Mouse (Mus musculus) embryonic facial prominence, embryonic 14.5 days (tissue): ENCODE measurements at regions not wholly inside any gene's neighbourhood (a gene's known extent, or its start where the extent isn't known, plus 50 kb on each side); places are given as distances from the start of the nearest gene placed in this dataset.
"Not testable (repeated sequence)": the region's sequence is repeated elsewhere in the genome, so short reads cannot be mapped to it uniquely, and the experiment has no call there.

Experiments
- ATAC-seq: fragments of 200-750 bp; cut with Nextera tagmentation; 2 replicates; pipeline ENCODE4 v1.8.0; 2017; ENCODE audit warnings: low read depth, moderate number of reproducible peaks, moderate TSS enrichment
- DNase-seq: peaks from one replicate; pipeline ENCODE4 v3.0.0-alpha.2; 2015; ENCODE audit warnings: low spot score
- H3K27ac ChIP-seq: fragments of 300-500 bp; sonication (generic); replicated peaks from 2 replicates; pipeline ENCODE4 v1.5.1; 2014; ENCODE audit warnings: low read depth, mild to moderate bottlenecking, low read length, moderate library complexity
- H3K27me3 ChIP-seq: fragments of 300-500 bp; sonication (generic); replicated peaks from 2 replicates; pipeline ENCODE4 v1.6.1; 2014; ENCODE audit warnings: low read length; ENCODE audit not compliant: control insufficient read depth, insufficient read depth
- H3K36me3 ChIP-seq: fragments of 300-500 bp; sonication (generic); 2 replicates; pipeline ENCODE4 v1.6.1; 2014; ENCODE audit warnings: low read length, mixed read lengths; ENCODE audit not compliant: control insufficient read depth, insufficient read depth
- H3K4me1 ChIP-seq: fragments of 300-500 bp; sonication (generic); 2 replicates; pipeline ENCODE4 v1.6.1; 2014; ENCODE audit warnings: antibody characterized with exemption, low read length; ENCODE audit not compliant: control insufficient read depth, insufficient read depth
- H3K4me2 ChIP-seq: fragments of 300-500 bp; sonication (generic); 2 replicates; pipeline ENCODE4 v1.6.1; 2014; ENCODE audit warnings: low read depth, mild to moderate bottlenecking, low read length, moderate library complexity, mixed read lengths
- H3K4me3 ChIP-seq: fragments of 300-500 bp; sonication (generic); 2 replicates; pipeline ENCODE4 v1.5.1; 2014; ENCODE audit warnings: low read depth, mild to moderate bottlenecking, low read length
- H3K9ac ChIP-seq: fragments of 300-500 bp; sonication (generic); 2 replicates; pipeline ENCODE4 v1.6.1; 2014; ENCODE audit warnings: low read depth, mild to moderate bottlenecking, low read length, moderate library complexity, mixed read lengths
- H3K9me3 ChIP-seq: fragments of 300-500 bp; sonication (generic); 2 replicates; pipeline ENCODE4 v1.6.1; 2016; ENCODE audit warnings: low read length; ENCODE audit not compliant: control insufficient read depth
- WGBS: fragments of 180-500 bp; shearing (Covaris S2); extraction: QIAGEN DNeasy Blood & Tissue Kit; methylation state at CpG from one replicate; pipeline ENCODE4 v1.1.7; 2014; 5-methylcytosine and 5-hydroxymethylcytosine counted together

DNA sequence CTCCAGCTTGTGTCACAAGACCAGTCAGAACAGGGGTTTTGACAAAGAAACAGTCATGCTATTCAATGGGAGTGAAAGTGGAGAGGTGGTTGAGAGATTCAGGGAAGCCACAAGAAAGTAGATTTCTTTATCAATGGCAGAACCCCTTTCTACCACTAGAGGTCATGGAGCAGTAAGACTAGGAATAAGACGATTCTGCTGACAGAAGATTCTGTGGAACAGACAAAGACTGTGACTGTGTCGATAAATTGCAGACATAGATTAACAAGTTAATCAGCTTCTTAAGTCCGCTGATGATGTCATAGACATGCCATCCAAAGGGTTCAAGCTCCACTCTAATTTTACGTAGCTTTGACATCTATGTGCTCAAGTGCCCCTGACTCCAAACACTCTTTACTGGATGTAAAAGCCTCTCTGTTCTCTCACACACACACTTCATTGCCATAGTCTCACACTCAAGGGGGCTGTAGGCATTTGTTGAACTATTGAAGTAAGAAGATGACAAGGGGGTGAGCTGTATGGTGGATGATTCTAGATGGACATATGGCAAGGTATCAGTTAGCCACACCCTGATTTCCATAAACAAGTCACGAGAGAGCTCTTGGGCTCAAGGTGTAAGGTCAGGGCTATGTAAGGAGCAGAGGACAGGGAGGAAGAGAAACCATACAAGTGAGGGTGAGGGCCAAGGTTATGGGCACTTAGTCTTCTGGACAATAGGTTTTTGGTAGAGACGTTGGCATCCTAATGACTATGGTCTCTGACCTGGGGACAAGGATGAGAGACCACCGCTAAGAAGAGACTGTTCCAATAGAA, 102.9 kb upstream of the Fhl2 start:
- DNase-seq (peak; percentile 85), ATAC-seq (peak; percentile 44; the same call in 1 of the 2 replicates)
- Histone ChIP-seq H3K9me3 (no peaks in the 10 kb centered on the region), H3K4me2 (no peak overlapping the region), H3K4me1 (no peaks in the 10 kb centered on the region), H3K36me3 (no peaks in the 10 kb centered on the region), H3K9ac (no peak overlapping the region), H3K27ac (no peak overlapping the region), H3K4me3 (no peak overlapping the region), H3K27me3 (no peaks in the 10 kb centered on the region)
- WGBS, result 42% methylated on average over 7 of the region's 7 CpGs

DNA sequence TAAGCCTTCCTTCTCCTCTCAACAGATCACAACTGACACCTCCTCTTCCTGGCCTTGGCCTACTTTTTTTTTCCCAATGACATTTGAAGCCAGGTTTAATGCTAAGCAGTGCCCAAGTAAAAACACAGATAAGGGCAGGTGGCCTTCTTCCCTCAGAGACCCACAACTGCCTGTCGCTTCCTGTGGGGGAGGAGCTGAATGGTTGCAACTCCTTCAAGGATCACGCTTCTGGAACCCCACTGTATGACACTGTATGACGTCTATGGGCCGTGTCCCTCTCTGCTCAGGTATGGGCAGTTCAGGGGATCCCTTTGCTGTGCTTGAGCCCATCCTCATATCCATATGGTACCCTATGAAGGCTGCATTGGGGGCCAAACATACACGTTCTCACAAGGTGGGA, 103.9 kb upstream of the Fhl2 start:
- DNase-seq (no peak), ATAC-seq (no peak)
- no peaks in the 10 kb centered on the region for H3K36me3 ChIP-seq
- no peak overlapping the region for H3K27ac ChIP-seq
- H3K27me3 ChIP-seq, result no peaks in the 10 kb centered on the region
- no peaks in the 10 kb centered on the region for H3K9me3 ChIP-seq
- no peak overlapping the region for H3K9ac ChIP-seq
- H3K4me2 ChIP-seq, result no peak overlapping the region
- WGBS, result 84% methylated on average over 5 of the region's 5 CpGs
- H3K4me1 ChIP-seq, result no peaks in the 10 kb centered on the region; the same call in 1 of the 2 replicates
- no peak overlapping the region for H3K4me3 ChIP-seq

- 51% methylated on average over 7 of the region's 7 CpGs for WGBS
- ATAC-seq, result no peak
- Histone ChIP-seq H3K4me3 (no peak overlapping the region), H3K27ac (no peak overlapping the region), H3K27me3 (no peaks in the 10 kb centered on the region), H3K9ac (no peak overlapping the region), H3K4me2 (no peak overlapping the region), H3K9me3 (no peaks in the 10 kb centered on the region), H3K4me1 (peaks cover 4% of the 10 kb centered on the region; the same call in 1 of the 2 replicates), H3K36me3 (no peaks in the 10 kb centered on the region)
- DNase-seq, result no peak
Measured at GRCm38 (mm10) chr1:43301866-43302571, 105.2 kb upstream of the Fhl2 start.

DNA sequence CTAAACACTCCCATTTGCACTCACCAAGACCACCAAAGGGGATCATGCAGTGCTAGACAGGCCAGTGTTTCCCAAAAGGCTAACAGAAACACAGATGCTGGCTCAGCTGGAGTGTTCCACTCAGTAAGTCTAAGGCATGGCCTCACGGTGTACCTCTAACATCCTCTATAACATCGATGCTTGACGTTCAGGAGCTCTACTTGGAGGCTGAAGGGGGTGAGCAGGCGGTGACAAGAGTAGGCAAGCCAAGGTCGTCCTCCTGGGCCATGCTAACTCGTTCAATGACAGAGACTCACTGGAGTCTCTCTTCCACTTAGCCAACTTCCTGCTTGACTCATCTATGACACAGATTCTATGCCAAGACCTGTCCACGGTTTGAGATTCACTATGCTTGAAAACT, 105.9 kb upstream of the Fhl2 start:
- Histone ChIP-seq H3K9ac (no peak overlapping the region), H3K4me2 (no peak overlapping the region), H3K27ac (no peak overlapping the region), H3K27me3 (no peaks in the 10 kb centered on the region), H3K4me3 (no peak overlapping the region), H3K9me3 (no peaks in the 10 kb centered on the region), H3K36me3 (no peaks in the 10 kb centered on the region), H3K4me1 (peaks cover 4% of the 10 kb centered on the region; the same call in 1 of the 2 replicates)
- ATAC-seq, result no peak
- 75% methylated on average over 7 of the region's 7 CpGs for WGBS
- DNase-seq, result no peak

GRCm38 (mm10) chr1:43305349-43306278, 108.8 kb upstream of the Fhl2 start:
- ATAC-seq, result peak; percentile 70; the same call in 1 of the 2 replicates

GRCm38 (mm10) chr1:43310711-43311695, 114.2 kb upstream of the Fhl2 start:
- no peak overlapping the region for H3K4me3 ChIP-seq
- peaks cover 10% of the 10 kb centered on the region; the same call in 1 of the 2 replicates for H3K4me1 ChIP-seq
- H3K9ac ChIP-seq, result no peak overlapping the region; the same call in 1 of the 2 replicates
- H3K9me3 ChIP-seq, result no peaks in the 10 kb centered on the region
- ATAC-seq (0 out of 2 replicates have a peak, but pooled peaks have one; percentile 34), DNase-seq (peak; percentile 70)
- peak overlapping the region; percentile 49 for H3K27ac ChIP-seq
- H3K4me2 ChIP-seq, result peak overlapping the region; percentile 36
- no peaks in the 10 kb centered on the region for H3K27me3 ChIP-seq
- no peaks in the 10 kb centered on the region for H3K36me3 ChIP-seq
- WGBS, result 27% methylated on average over 16 of the region's 16 CpGs

More at GRCm38 (mm10) chr1:43305349-43306278, 108.8 kb upstream of the Fhl2 start:
- Histone ChIP-seq H3K4me1 (peaks cover 11% of the 10 kb centered on the region; the same call in 1 of the 2 replicates), H3K4me3 (no peak overlapping the region), H3K9ac (no peak overlapping the region), H3K4me2 (no peak overlapping the region), H3K27ac (peak overlapping the region; percentile 44), H3K36me3 (no peaks in the 10 kb centered on the region), H3K27me3 (no peaks in the 10 kb centered on the region), H3K9me3 (no peaks in the 10 kb centered on the region)
- WGBS, result 35% methylated on average over 9 of the region's 9 CpGs
- peak; percentile 70 for DNase-seq

GRCm38 (mm10) chr1:43316331-43316730, 119.5 kb upstream of the Fhl2 start:
- not testable (repeated sequence) for H3K9ac ChIP-seq, H3K27me3 ChIP-seq, DNase-seq, H3K9me3 ChIP-seq, H3K4me1 ChIP-seq, H3K4me3 ChIP-seq, H3K36me3 ChIP-seq, H3K27ac ChIP-seq, H3K4me2 ChIP-seq, ATAC-seq
- 89% methylated on average over 10 of the region's 12 CpGs for WGBS
